Mouse (Mus musculus) lung, postnatal 4 days (tissue): ENCODE measurements around the gene Gpr34.

Experiments
- DNase-seq, 2 experiments: peaks; one replicate each; pipeline ENCODE4 v3.0.0; 2021

The Gpr34 gene

GRCm38 (mm10) chrX:13673001-13673400 is 41.1 kb downstream of the Gpr34 start:
- DNase-seq = no peak

DNA sequence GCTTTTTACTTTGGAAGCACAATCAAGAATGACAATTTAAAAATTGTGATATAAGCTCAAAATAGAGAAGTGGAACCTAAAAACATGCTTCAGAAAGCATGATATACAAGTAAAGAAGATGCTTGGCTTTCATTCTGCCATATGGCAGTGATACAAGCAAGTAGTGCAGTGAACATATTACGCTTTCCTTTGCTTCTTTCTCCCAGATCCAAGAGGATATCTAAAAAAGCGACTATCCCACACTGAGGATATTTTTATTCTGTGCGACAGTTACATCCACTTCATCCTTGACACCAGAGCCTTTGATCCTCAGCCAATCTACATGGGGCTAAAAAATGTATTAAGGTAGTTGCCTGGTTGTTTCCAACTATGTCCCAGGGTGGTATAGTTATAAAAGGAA is 49.9 kb downstream of the Gpr34 start:
- no peak for DNase-seq

DNA sequence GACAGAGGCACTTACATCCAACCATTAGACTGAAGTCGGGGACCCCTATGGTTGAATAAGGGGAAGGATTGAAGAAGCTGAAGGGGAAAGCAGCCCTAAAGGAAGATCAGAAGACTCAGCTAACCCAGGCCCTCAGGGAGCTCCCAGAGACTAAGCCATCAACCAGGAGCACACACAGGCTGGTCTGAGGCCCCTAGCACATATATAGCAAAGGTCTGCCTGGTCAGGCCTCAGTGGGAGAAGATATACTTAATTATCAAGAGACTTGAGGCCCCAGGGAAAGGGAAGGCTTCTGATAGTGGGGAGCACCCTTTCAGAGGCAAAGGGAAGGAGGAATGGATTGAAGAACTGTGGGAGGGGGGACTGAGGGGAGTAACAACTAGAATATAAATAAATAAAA is 54.7 kb downstream of the Gpr34 start:
- no peak for DNase-seq

- no peak for DNase-seq
Observed at GRCm38 (mm10) chrX:13688356-13688755, 56.5 kb downstream of the Gpr34 start.
